Mouse (Mus musculus) large intestine, adult 2 months (tissue): ENCODE data around the gene Asf1b. TPM values are rescaled to one million over a fixed set of nuclear protein-coding genes. Genes with fewer than 3 reads are reported as not detected.
"Not testable (repeated sequence)": the region's sequence is repeated elsewhere in the genome, so short reads cannot be mapped to it uniquely, and the experiment has no call there.

Source experiments
- DNase-seq: peaks from one replicate; pipeline ENCODE4 v3.0.0-alpha.2; 2012; ENCODE audit warnings: low read depth, low spot score
- WGBS: fragments of 180-500 bp; shearing (Covaris S2); methylation state at CpG from one replicate; pipeline ENCODE4 v1.1.7; 2018; 5-methylcytosine and 5-hydroxymethylcytosine counted together
- polyA plus RNA-seq: library from polyadenylated mRNA; depleted of rRNA; stranded (reverse); fragments of >200 nt; gene quantifications from 2 replicates; pipeline ENCODE4 v1.2.3, GENCODE M21; 2012

The Asf1b gene
- polyA plus RNA-seq, 1 experiment: 35.0 TPM

GRCm38 (mm10) chr8:83990170-83990569 lies 34.9 kb downstream of the Asf1b start:
- no peak for DNase-seq
- 96% methylated on average over 14 of the region's 14 CpGs for WGBS

DNA sequence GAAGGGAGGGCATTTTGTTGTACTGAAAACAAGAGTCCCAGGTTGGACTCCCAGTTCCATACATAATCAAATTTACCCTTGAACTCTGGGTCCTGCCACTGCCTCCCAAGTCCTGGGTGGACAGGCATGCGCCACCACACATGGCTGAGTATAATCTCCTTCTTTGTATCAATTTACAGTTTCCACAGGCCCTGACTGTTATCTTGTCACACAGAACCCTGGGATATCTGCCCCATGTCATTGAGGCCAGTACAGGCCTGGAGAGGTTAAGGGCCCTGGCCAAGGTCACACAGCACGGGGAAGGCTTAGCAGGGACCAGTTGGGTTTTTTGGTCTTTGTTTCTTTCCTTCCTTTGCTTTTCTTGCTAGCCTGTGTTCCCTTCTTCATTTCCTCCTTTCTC lies 37.2 kb downstream of the Asf1b start:
- 91% methylated on average over 2 of the region's 2 CpGs for WGBS
- no peak for DNase-seq

DNA sequence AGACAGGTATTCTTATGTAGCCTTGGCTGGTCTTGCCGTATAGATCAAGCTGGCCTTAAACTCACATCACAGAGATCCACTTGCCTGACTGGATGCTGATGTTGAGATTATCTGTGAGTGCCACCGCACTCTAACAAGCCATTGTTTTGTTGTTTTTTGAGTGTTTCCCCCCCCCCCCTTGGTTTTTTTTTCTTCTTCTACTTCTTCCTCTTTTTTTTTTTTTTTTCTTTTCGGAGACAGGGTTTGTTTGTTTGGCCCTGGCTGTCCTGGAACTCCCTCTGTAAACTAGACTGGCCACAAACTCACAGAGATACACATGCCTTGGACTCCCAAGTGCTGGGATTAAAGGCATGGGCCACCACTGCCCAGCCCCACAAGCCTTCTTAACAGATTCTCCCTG lies 38.7 kb downstream of the Asf1b start:
- 70% methylated on average over 3 of the region's 3 CpGs for WGBS
- DNase-seq: no peak

- no peak for DNase-seq
- 45% methylated on average over 12 of the region's 12 CpGs for WGBS
Observed at GRCm38 (mm10) chr8:83995973-83996372, 40.7 kb downstream of the Asf1b start.

- no peak for DNase-seq
- 1% methylated on average over 80 of the region's 103 CpGs for WGBS
Observed at GRCm38 (mm10) chr8:83996567-83997505, 41.5 kb downstream of the Asf1b start.

DNA sequence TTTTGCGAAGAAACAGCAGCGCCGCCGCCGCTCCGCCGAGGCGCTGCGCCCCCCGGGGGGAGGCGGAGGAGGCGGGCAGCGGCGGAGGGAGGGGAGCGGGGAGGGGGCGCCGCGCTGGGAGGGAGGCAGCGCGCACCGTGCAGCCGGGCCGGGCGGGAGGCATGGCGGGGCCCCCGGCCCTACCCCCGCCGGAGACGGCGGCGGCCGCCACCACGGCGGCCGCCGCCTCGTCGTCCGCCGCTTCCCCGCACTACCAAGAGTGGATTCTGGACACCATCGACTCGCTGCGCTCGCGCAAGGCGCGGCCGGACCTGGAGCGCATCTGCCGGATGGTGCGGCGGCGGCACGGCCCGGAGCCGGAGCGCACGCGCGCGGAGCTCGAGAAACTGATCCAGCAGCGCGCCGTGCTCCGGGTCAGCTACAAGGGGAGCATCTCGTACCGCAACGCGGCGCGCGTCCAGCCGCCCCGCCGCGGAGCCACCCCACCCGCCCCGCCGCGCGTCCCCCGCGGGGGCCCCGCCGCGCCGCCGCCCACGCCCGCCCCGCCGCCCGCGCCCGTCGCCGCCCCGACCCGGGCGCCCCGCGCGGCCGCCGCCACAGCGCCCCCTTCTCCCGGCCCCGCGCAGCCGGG lies 42.3 kb downstream of the Asf1b start, which contains the start of gene Samd1:
Gene Samd1, plus strand, starts transcription at position 162 of the 631 bp plus-strand sequence.
- 12% methylated on average over 99 of the region's 112 CpGs for WGBS
- DNase-seq: no peak

- WGBS: 8% methylated on average over 90 of the region's 92 CpGs
- DNase-seq: no peak
Observed at GRCm38 (mm10) chr8:83998231-83999056, 43.1 kb downstream of the Asf1b start.

- no peak for DNase-seq
- WGBS: 62% methylated on average over 16 of the region's 16 CpGs
Observed at GRCm38 (mm10) chr8:83999057-83999705, 43.9 kb downstream of the Asf1b start.

GRCm38 (mm10) chr8:83999825-84000224 lies 44.5 kb downstream of the Asf1b start:
- WGBS: 83% methylated on average over 2 of the region's 2 CpGs
- DNase-seq: no peak

DNA sequence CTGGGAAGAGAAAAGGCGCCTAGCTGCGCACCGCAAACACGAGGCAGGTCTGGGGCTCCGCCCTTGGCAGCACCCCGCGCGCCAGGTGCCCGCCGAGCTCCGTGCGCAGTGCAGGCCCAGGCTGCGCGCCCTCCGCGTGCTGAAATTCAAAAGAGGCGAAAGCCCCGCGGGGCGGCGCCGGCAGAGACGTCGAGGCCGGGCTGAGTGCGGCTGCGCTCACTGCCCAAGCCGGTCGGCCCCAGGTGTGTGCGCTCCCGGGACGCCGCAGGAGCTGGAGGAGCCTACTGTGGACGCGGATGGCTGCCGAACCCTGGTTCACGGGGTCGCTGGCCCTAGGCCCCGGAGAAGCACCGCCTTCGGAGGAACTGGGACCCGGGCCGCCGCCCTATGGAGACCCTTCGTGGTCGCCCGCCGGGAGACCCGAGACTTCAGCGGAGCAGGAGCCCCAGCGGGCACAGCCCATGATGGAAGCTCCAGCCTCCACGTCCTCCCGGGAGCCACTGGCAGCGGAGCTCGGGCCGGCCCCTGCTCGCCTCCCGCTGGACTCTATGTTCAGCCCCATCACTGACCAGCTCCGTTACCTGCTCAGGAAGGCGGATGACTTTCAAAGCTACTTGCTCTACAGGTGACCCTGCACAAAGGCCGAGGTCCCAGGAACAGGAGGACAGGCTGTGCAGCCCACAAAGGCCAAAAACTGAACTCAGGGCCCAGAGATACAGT lies 46.1 kb downstream of the Asf1b start, which contains the start of gene 1700067K01Rik:
Gene 1700067K01Rik, plus strand, starts transcription at position 222 of the 720 bp plus-strand sequence.
- no peak for DNase-seq
- 74% methylated on average over 61 of the region's 61 CpGs for WGBS

DNA sequence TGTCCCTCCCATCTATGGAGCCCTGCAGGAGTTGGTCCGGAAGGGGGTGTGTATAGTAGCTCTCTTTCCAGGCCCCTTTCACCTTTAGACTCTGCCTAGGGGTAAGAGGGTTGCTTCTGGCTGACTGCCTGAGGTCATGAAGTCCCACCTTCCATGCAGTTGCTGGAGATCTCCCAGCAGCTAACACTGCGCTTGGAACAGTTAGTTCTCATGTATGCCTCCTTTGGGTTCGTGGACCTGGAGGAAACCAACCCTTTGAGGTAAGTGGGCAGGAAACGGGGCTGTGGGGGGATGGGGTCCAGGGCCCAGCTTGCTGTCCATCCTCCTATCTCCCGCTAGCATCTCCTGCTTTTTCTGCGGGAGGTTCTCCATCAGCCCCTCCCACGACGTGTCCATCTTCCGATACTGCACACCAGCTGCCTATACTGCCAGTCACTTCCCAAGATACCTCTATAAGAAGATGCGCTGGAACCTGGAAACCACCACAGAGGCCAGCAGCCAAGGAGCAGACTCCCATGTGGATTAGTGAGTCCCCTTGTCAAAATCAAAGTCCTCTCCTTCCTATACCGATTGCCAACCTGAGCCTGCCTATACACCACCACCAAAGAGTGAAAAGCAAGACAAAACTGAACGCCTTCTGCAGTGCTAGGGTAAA lies 47.8 kb downstream of the Asf1b start:
- WGBS: 83% methylated on average over 12 of the region's 12 CpGs
- no peak for DNase-seq

GRCm38 (mm10) chr8:84003612-84004246 lies 48.4 kb downstream of the Asf1b start:
- no peak for DNase-seq
- WGBS: 75% methylated on average over 6 of the region's 6 CpGs

DNA sequence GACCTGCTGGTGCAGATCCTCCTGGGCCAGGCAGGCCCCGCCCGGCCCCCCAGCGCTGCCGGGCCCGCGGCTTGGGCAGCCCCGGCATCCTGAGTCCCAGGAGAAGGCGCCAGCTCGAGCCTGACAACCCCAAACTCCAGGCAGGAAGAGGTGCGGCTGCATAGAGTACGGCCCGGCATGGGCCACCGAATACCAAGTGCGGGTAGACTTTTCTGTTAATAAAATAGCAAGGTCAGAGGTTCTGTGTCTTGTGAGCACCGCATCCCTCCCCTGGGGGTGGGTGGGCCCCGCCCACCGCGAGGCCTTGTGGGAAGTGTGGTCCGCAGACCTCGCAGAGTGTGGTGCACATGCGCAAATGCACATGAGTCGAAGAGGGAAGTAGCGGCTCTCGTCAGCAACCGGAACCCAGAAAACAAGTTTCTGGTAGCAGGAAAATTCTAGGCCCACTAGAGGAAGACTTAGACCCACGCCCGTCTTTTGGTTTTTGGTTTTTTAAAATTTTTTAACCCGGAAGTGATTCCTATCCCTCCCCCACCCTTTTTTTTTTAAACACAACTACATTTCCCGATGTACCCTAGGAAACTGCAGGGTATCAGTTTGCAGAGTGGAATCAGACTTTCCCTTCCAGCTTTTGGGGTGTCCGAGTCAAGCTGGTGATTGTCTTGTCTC lies 49.4 kb downstream of the Asf1b start:
- DNase-seq: peak; percentile 75

GRCm38 (mm10) chr8:84005502-84005901 lies 50.2 kb downstream of the Asf1b start:
- not testable (repeated sequence) for DNase-seq
- WGBS: 88% methylated on average over 7 of the region's 7 CpGs

More for the DNA sequence above, 49.4 kb downstream of the Asf1b start:
- WGBS: under 1% methylated on average over 30 of the region's 30 CpGs

GRCm38 (mm10) chr8:84008362-84008761 lies 53.1 kb downstream of the Asf1b start:
- 58% methylated on average over 7 of the region's 7 CpGs for WGBS
- DNase-seq: no peak

GRCm38 (mm10) chr8:84009876-84010275 lies 54.6 kb downstream of the Asf1b start:
- no peak for DNase-seq
- WGBS: under 1% methylated on average over 11 of the region's 11 CpGs
